Mouse (Mus musculus) cerebellum, postnatal 10 days (tissue): ENCODE measurements around the gene Sap30bp.
A peak's percentile ranks its signal among the peaks of the same experiment; 100 is the strongest.

Experiments used
- DNase-seq, 2 experiments: peaks; one replicate each; pipeline ENCODE4 v3.0.0; 2021; ENCODE audit warnings: mixed read lengths in 2 of 2

Gene Sap30bp

DNA sequence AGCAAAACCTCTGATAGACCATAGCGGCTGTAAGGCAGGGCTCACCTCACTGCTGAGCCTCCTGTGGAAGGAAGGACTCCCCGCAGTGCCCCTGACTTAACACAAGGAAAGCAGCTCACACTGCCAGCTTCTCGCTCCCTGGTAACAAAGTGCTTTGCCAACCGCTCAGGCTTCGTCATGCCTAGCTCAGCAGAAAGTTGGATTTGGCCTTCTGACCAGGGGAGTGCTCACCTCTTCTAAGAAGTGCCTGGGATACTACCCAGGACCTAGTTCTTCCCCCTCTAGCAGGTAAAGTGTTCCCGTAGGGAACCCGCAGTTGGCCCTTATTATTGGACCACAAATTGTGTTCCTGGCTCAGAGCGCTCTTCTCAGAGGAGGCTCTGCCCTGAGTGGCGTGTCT is 25.9 kb downstream of the Sap30bp start:
- DNase-seq, result peak in 1 of 2 experiments; percentile 41

DNA sequence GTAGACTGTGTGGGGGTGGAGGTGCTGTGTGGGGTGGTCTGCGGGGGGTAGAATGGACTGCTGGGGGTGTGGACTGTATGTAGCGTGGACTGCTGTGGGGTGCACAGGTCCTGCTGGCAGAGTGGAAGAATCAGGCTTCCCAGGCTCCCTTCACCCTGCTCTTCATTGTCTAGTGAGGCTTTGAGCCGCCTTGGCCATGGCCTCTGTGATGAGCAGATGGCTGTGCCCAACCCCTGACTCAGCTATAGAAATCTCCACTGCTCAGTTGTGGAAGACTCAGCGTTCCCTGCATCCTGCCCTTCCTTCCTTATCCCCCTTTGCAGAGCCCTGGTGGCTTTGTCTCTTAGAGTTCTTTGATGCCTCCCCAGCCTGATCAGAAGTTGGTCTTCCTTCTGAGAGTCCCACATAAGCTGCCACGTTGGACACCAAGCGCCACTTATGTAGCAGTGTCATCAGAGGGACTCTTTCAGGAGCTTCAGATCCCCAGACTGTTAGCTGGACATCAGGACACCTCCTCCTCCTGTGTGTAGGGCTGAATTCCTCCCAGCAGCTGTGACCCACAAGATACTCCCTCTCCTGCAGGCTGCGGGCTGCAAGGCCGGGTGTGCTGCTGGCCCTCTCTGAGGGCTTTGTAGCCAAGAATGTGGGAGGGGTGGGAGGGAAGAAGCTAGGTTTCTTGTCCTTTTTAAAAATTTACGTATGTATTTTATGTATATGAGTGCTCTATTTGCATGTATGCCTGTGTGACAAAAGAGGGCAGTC is 29.8 kb downstream of the Sap30bp start:
- DNase-seq, result no peak

- DNase-seq, result no peak
Measured at GRCm38 (mm10) chr11:115964977-115965604, 32.0 kb downstream of the Sap30bp start.

GRCm38 (mm10) chr11:115968731-115969405 is 35.8 kb downstream of the Sap30bp start:
- no peak for DNase-seq

DNA sequence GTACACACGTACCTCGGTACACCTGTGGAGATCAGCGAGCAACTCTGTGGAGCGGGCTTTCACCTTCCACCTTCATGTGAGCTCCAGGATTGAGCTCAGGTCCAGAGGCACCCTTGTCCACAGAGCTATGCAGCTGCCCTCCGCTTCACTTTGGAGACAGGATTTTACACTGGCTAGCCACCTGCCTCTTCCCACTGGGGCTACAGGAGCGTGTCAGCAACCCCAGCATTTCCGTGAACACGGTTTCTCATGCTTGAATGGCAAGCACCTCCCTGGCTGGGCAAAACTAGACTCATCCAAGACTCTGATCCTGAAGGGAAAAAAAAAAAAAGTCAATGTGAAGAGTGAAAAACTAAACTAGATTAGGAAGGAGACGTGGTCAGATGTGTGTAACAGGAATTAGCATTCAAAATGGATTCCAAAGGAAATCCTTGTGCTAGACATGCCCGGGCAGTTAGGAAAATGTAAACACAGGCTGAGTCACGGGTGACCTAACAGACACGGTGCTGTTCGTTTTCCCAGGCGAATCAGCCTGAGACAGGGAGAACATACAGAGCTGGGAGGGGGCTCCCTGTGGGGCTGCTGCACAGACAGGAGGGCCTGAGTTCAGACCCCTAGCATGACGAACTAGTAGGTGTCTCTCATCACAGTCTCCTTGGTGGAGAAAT is 37.1 kb downstream of the Sap30bp start:
- no peak for DNase-seq

GRCm38 (mm10) chr11:115971016-115971415 is 37.9 kb downstream of the Sap30bp start:
- DNase-seq, result no peak

DNA sequence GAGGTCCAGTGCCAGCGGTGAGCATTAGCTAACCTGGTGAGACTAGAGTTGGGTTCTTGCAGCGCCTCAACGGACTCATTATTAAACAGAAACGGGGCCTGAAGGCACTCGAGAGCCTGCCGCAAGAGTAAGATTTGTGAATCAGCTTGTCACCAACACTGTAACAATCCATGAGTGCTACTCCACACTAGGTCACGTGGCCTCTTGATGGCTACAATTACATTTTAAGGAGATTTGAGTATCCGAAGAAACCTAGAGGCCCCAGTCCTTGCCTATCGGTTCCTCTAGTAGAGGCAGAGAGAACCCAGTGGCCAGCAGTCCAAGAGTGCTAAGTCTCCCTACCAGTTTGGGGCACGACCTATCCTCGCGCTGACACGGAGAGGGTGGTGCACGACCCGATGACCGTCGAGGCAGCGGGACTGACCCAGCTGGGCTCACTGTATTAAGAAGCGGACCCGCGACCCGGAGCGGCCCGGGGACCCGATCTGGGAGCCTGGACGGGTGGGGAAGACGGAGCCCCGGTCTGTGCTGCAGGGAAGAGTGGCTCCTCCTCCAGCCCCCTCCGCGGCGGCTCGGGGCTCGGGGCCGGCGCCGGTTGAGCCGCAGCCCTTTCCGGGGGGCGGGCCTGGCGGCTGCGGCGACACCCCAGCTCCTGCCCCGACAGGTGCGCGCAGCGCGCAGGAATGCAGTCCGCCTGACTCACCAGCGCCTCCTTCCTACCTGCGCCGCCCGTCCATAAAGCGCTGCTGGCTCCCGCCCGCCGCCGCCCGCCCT is 41.4 kb downstream of the Sap30bp start, which contains the start of gene Itgb4:
Gene Itgb4 (plus strand): TSS at position 401 of the 774 bp plus-strand sequence.
- peak in 1 of 2 experiments; percentile 53 for DNase-seq

DNA sequence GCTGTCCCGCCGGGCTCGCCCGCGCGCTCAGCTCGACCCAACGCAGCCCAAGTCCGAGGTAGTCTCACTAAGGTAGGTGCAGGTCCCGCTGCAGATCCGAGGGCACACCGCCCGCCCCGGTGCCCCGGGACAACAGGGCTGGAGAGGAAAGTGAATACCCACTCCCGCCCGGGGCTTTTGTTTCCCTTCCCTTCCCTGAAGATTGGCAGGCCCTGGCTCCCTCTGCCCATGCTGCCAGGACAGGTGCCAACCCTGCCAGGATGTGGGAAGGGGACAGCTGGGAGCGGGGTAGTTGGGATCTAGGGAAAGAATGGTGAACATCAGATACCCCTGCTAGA is 42.0 kb downstream of the Sap30bp start:
- DNase-seq, result peak; percentile 74 to 77

- no peak for DNase-seq
Measured at GRCm38 (mm10) chr11:115975544-115975943, 42.5 kb downstream of the Sap30bp start.

DNA sequence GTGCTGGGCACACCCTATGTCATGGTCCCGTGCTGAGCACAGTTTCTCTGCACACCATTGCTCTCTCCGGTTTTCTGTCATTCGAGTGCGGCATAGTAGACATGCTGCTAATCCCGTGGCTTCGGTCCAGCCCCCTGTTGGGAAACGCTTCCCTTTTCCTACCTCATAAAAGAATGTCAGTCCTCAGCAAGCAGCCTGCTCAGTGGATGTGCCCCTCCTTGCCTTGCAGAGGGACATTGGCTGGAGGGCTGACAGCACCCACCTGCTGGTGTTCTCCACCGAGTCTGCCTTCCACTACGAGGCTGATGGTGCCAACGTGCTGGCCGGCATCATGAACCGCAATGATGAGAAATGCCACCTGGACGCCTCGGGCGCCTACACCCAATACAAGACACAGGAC is 49.4 kb downstream of the Sap30bp start:
- peak; percentile 76 to 80 for DNase-seq

DNA sequence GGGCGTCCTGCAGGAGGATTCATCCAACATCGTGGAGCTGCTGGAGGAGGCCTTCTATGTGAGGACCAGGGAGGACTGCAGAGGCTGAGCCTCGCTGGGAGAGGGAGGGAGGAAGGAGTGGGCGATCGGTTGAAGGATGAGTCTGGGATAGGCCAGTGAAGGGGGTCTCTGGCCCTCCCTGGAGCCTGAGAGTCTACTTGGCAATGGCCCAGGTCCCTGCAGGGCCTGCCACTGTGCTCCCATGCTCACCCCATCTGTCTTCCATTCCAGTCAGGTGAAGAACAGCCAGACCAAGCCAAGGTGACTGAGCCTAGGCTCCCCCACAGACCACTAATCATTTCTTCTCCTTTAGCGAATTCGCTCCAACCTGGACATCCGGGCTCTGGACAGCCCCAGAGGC is 50.2 kb downstream of the Sap30bp start:
- peak; percentile 69 to 77 for DNase-seq

GRCm38 (mm10) chr11:115989686-115990085 is 56.6 kb downstream of the Sap30bp start:
- DNase-seq, result no peak

- DNase-seq, result no peak
Measured at GRCm38 (mm10) chr11:115992098-115992497, 59.0 kb downstream of the Sap30bp start.

- no peak for DNase-seq
Measured at GRCm38 (mm10) chr11:115995256-115995655, 62.2 kb downstream of the Sap30bp start.

DNA sequence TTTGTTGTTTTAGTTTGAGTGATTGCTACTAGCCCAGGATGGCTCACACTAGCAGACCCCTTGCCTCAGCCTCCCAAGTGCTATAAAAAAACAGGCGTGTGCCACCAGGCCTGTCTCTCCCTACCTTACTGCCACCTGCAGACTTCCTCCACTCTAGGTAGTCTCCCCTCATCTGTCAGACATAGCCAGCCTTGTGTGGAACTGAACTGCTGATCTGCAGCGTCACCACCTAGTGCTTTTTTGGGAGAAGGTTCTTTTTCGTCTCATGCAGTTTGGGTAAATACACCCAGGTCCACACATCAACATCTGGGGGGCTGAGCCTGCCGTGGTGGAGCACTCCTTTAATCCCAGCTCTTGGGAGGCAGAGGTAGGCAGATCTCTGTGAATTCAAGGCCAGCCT is 64.0 kb downstream of the Sap30bp start:
- DNase-seq, result no peak

GRCm38 (mm10) chr11:115997662-115998061 is 64.6 kb downstream of the Sap30bp start:
- DNase-seq, result peak; percentile 53 to 71

DNA sequence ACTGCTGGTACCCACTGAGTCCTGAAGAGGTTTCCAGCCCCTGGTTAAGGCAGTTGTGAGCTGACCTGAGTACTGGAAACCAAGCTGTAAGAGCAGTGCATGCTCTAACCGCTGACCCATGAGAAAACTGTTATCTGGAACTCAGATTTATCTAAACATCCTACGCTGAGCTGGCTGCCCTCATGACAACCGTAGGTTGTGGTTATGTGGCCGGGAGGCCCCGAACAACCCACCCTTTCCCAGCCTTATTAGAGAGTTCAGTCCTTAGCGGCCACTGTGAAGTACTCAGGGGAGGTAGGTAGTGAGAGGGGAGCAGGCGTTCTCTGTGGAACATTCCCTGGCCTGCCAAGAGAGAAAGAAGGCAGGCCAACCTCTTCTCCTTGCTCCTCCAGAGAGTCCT is 65.9 kb downstream of the Sap30bp start:
- no peak for DNase-seq

DNA sequence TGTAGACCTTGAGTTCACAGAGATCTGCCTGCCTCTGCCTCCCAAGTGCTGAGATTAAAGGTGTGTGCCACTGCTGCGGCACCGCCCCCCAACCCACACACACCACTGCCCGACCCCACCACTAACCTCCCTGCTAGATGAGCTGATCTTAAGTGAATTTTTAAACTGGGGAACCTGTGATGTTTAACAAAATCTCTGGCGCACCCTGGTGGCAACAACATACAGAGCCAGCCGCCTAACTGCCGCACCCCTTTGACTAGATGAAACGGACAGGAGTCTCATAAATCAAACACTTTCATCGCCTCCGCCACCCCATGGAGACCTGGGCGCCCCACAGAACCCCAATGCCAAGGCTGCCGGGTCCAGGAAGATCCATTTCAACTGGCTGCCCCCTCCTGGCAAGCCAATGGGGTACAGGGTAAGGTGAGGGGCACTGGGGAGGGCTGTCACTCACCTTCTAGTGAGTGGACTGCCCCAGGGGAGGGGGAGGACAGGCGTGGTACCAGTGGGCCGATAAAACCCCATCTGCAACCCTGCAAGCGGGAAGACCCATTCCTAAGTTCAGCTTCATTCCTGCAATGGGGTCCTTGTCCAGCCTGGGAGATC is 66.6 kb downstream of the Sap30bp start:
- peak; percentile 90 to 93 for DNase-seq

- no peak for DNase-seq
Measured at GRCm38 (mm10) chr11:116000607-116001006, 67.5 kb downstream of the Sap30bp start.

GRCm38 (mm10) chr11:116001725-116002124 is 68.6 kb downstream of the Sap30bp start:
- no peak for DNase-seq

DNA sequence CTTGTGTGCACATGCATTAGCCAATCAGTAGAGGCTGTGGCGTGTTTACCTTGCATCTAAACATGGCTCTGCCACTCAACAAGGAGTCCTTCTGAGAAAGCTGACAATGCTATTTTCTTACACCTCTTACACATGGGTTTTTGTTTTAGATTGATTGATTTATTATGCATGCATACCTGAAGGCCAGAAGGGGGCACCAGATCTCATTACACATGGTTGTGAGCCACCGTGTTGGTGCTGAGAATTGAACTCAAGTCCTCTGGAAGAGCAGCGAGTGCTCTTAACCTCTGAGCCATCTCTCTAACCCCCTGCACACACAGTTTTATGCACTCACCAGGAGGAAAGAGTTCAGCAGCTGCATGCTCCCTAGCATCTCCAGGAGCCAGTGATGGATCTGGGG is 69.8 kb downstream of the Sap30bp start:
- DNase-seq, result no peak

DNA sequence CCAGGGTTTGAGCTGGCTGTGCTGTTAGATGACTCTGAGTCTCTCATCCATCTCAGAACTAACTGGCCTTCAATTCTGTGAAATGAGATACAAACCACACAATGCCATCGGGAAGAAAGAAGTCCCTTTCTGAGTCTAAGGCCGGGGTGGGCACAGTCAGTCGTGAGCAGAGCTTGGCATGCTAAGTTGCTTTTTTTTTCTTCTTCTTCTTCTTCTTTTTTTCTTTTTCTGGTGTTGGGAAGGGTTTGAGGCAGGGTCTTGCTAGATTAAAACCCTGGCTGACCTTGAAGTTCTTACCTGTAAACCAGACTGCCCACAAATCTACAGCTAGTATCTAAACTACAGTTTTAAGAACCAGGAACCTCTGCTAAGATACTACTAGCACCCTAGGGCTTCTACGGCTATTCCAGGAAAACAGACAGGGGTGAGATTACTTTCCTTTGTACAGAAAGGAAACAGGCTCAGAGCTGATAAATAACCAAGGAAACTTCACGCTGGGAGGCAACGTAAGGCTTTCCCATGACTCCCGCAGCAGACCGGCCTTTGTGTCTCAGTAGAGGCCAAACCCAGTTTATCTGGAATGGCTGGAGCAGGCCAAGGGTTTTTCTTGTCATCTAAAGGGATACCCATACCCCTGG is 71.2 kb downstream of the Sap30bp start:
- DNase-seq, result no peak
